Mouse (Mus musculus) heart, embryonic 11.5 days (tissue): ENCODE data around the gene Pard3. TPM values are rescaled to one million over a fixed set of nuclear protein-coding genes. Genes with fewer than 3 reads are reported as not detected.

Experiments used
- ATAC-seq: fragments of 200-750 bp; cut with Nextera tagmentation; replicated peaks from 2 replicates; pipeline ENCODE4 v1.8.0; 2017; ENCODE audit warnings: moderate library complexity; ENCODE audit not compliant: insufficient number of reproducible peaks, low FRiP score, low TSS enrichment
- H3K27ac ChIP-seq: fragments of 300-500 bp; sonication (generic); 2 replicates; pipeline ENCODE4 v1.5.1; 2014; ENCODE audit warnings: mild to moderate bottlenecking, low read depth, low read length
- H3K27me3 ChIP-seq: fragments of 300-500 bp; sonication (generic); 2 replicates; pipeline ENCODE4 v1.6.1; 2014; ENCODE audit warnings: mild to moderate bottlenecking, low read length, mixed read lengths; ENCODE audit not compliant: control insufficient read depth, insufficient read depth
- H3K36me3 ChIP-seq: fragments of 300-500 bp; sonication (generic); 2 replicates; pipeline ENCODE4 v1.6.1; 2014; ENCODE audit warnings: mild to moderate bottlenecking, low read length, moderate library complexity, mixed read lengths; ENCODE audit not compliant: control insufficient read depth, insufficient read depth
- H3K4me1 ChIP-seq: fragments of 300-500 bp; sonication (generic); 2 replicates; pipeline ENCODE4 v1.6.1; 2014; ENCODE audit warnings: low read length; ENCODE audit not compliant: control insufficient read depth, insufficient read depth
- H3K4me2 ChIP-seq: fragments of 300-500 bp; sonication (generic); 2 replicates; pipeline ENCODE4 v1.6.1; 2014; ENCODE audit warnings: mild to moderate bottlenecking, moderate library complexity
- H3K4me3 ChIP-seq: fragments of 300-500 bp; sonication (generic); 2 replicates; pipeline ENCODE4 v1.5.1; 2014; ENCODE audit warnings: low read depth, low read length
- H3K9ac ChIP-seq: fragments of 300-500 bp; sonication (generic); 2 replicates; pipeline ENCODE4 v1.6.1; 2014; ENCODE audit warnings: mild to moderate bottlenecking, low read depth, low read length, moderate library complexity
- H3K9me3 ChIP-seq: fragments of 300-500 bp; sonication (generic); replicated peaks from 2 replicates; pipeline ENCODE4 v1.6.1; 2016; ENCODE audit warnings: low read length; ENCODE audit not compliant: control insufficient read depth
- WGBS: fragments of 180-500 bp; shearing (Covaris S2); extraction: QIAGEN DNeasy Blood & Tissue Kit; methylation state at CpG from one replicate; pipeline ENCODE4 v1.1.7; 2014; ENCODE audit not compliant: insufficient replicate concordance; 5-methylcytosine and 5-hydroxymethylcytosine counted together
- polyA plus RNA-seq: library from polyadenylated mRNA; unstranded; fragments of >200 nt; fragmentation: Nextera tagmentation; extraction: Ambion mirVana; gene quantifications from 2 replicates; pipeline ENCODE4 v1.2.1, GENCODE M21; 2014

Pard3 gene
- polyA plus RNA-seq, result 23.3 and 24.0 TPM in 2 replicates

DNA sequence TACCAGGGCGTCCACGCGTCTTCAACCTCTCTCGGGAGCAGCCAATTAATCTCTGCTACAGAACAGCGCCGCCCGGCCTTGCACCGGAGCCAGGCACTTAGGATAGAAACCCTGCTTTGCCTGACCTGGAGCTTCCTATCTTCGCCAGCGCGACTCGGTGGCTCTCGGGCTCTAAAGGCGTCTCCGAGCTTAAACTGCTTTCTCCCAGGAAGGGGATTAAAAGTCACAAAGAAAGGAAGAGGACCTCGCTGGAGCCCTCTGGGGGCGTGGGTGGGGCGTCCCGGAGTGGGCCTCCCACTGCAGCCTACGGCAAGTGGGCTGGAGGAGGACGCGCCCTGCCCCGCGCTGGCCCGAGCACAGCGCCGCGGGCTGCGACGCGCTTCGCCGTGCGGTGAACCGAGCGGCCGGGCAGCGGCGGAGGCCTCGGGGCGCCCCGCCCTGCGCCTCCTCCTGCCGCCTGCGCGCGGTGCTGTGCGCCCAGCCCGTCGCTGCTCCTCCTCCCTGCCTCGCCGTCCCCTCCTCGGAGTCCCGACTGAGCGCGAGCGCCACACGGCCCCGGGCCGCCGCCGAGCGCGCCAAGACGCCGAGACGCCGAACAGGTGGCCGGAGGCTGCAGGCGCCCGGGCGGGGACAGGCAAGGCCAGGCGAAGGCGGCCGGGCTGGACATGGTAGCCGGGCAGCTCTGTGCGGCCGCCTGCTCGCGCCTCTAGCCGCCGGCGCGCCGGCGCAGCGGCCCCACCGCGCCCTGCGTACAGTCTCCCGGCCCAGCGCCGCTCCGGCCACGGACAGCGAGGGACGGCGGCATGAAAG, at the start of gene Pard3:
Pard3 (plus strand) TSS at position 343 of the 810 bp plus-strand sequence.
- ATAC-seq, result peak; percentile 85
- Histone ChIP-seq H3K4me1 (peaks cover 31% of the 10 kb centered on the region), H3K36me3 (no peaks in the 10 kb centered on the region), H3K4me3 (peak within 1 kb of the TSS; percentile 83), H3K9ac (peak within 1 kb of the TSS; percentile 96), H3K27ac (peak within 1 kb of the TSS; percentile 97), H3K27me3 (no peaks in the 10 kb centered on the region), H3K9me3 (no peaks in the 10 kb centered on the region), H3K4me2 (peak within 1 kb of the TSS; percentile 69)
- WGBS, result under 1% methylated on average over 71 of the region's 98 CpGs

DNA sequence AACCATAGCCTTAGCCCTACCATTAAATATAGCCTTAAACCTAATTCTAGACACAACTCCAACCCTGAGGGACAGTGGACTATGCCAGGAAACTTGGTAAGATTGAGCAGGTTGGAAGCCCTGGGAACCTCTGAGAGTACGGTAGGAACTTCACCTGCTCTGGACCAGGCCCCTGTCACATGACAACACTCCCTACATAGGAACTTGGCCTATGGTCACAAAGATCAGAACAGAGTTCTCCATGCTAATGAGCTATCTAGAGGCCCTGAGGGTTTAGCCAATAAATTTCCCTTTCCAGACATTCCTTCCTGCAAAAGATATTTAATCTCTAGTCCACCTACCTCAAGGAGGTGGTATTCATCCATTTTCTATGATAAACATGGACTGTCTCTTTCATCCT, 41.9 kb upstream of the Pard3 start:
- Histone ChIP-seq H3K27me3 (no peaks in the 10 kb centered on the region), H3K9me3 (peaks cover 5% of the 10 kb centered on the region; the same call in 1 of the 2 replicates), H3K4me1 (no peaks in the 10 kb centered on the region), H3K4me3 (no peak overlapping the region), H3K4me2 (no peak overlapping the region), H3K36me3 (no peaks in the 10 kb centered on the region), H3K27ac (no peak overlapping the region), H3K9ac (no peak overlapping the region)
- no peak for ATAC-seq
- WGBS, result 77% methylated on average over 1 of the region's 1 CpGs

DNA sequence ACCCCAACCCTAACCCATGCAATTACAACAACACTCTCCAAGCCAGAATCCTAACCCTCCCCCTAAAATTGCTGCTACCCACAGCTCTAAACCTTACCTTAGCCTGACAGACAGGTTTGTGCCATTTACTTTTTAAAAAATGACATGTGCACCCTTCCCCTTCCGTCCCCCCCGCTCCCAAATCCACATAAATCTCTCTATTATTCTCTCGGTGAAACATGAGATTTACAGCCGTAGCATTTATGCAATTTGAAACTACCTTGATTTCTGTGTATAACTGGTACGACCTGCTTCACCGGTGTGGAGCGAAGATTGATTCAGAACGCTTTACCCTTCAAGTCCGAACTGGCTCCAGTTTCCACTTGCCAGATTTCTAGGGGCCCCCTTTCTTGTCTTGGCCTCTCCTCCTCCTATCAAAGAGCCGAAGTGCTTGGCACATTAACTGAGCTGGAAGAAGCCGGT, 38.4 kb upstream of the Pard3 start:
- Histone ChIP-seq H3K36me3 (no peaks in the 10 kb centered on the region), H3K9me3 (no peaks in the 10 kb centered on the region), H3K4me2 (no peak overlapping the region), H3K27ac (no peak overlapping the region), H3K27me3 (no peaks in the 10 kb centered on the region), H3K9ac (no peak overlapping the region), H3K4me1 (no peaks in the 10 kb centered on the region), H3K4me3 (no peak overlapping the region)
- 67% methylated on average over 11 of the region's 11 CpGs for WGBS
- ATAC-seq, result no peak

DNA sequence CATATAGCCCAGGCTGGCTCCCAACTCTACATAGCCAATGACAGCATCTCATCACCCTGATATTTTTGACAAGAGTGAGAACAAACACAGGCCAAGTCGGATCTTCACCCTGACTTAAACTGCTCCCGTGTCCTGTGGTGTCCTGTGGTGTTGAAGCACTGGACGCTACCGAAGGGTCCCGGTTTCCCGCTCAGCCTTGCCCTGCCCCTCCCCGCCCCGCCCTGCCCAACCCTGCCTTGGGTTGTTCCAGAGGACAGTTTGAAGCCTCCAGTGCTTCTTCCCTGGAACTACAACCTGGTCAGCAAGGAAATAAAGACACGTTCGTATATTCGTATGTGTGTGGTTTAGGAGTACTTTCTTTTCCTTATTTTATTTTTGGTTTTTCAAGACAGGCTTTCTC, 37.9 kb upstream of the Pard3 start:
- Histone ChIP-seq H3K27me3 (no peaks in the 10 kb centered on the region), H3K4me2 (no peak overlapping the region), H3K9ac (no peak overlapping the region), H3K27ac (no peak overlapping the region), H3K36me3 (no peaks in the 10 kb centered on the region), H3K4me1 (no peaks in the 10 kb centered on the region), H3K9me3 (no peaks in the 10 kb centered on the region), H3K4me3 (no peak overlapping the region)
- WGBS, result 48% methylated on average over 11 of the region's 11 CpGs
- ATAC-seq, result no peak

DNA sequence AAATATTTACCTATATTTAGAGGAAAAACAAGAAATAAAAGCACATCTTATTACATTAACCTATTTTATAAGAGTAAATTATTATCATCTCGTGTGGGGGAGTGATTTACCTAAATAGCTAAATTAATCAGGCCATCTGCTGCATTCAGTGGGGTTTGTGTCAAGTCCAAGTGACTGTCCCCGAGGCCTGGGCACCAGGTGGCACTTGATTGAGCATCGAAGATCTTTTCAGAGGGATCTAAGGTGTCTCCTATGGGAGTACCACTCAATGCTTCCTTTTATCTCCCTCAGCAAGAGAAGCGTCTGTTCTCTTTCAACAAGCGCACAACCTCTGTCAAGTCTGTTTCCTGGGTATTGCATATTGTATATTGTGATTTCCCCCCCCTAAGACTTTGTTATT, 32.2 kb upstream of the Pard3 start:
- WGBS, result 61% methylated on average over 5 of the region's 5 CpGs
- H3K4me2 ChIP-seq, result no peak overlapping the region
- H3K9me3 ChIP-seq, result no peaks in the 10 kb centered on the region
- H3K4me3 ChIP-seq, result no peak overlapping the region
- H3K4me1 ChIP-seq, result no peaks in the 10 kb centered on the region
- no peak overlapping the region for H3K9ac ChIP-seq
- no peaks in the 10 kb centered on the region for H3K36me3 ChIP-seq
- H3K27ac ChIP-seq, result no peak overlapping the region
- H3K27me3 ChIP-seq, result no peaks in the 10 kb centered on the region
- ATAC-seq, result no peak

DNA sequence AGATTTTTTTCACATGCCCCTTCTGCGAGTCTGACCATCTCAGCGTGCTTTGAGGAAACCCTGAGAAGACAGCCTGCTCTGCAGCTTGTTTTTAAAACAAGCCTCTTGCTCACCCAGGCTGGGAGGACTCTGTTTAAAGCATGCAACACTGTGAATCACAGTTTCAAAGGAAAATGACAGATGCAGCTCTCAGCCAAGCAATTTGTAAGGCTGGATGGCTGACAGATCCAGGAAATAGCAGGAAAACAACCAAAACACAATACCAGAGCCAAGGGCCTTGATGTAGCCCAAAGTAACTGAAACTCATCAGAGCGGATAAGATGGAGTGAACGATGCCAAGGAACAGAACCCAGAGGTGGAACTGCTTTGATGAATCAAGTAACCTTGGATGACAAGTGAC, 24.8 kb upstream of the Pard3 start:
- no peak overlapping the region for H3K4me3 ChIP-seq
- no peaks in the 10 kb centered on the region for H3K4me1 ChIP-seq
- WGBS, result 50% methylated on average over 4 of the region's 4 CpGs
- H3K4me2 ChIP-seq, result no peak overlapping the region
- no peak overlapping the region for H3K27ac ChIP-seq
- H3K27me3 ChIP-seq, result no peaks in the 10 kb centered on the region
- no peaks in the 10 kb centered on the region for H3K36me3 ChIP-seq
- no peak for ATAC-seq
- H3K9me3 ChIP-seq, result no peaks in the 10 kb centered on the region
- no peak overlapping the region for H3K9ac ChIP-seq

DNA sequence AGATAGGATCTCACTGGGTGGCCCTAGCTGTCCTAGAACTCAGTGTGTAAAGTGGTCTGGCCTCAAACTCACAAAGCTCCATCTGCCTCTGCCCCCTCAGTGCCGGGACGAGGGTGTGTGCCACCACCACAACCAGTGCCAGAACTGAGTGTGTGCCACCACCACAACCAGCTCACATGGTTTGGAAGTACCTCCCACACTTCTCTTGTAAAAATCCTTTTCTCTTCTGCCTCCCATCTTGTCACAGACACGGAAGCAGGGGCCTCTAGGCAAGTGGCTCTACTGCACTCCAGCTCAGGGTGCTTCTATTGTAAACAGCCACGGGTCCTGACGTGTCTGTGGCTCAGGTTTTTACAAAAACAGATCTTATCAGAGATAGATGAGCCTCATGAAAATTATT, 13.7 kb upstream of the Pard3 start:
- no peak overlapping the region for H3K4me3 ChIP-seq
- H3K4me2 ChIP-seq, result no peak overlapping the region
- no peak overlapping the region for H3K9ac ChIP-seq
- H3K9me3 ChIP-seq, result no peaks in the 10 kb centered on the region
- H3K27me3 ChIP-seq, result no peaks in the 10 kb centered on the region
- H3K4me1 ChIP-seq, result peaks cover 17% of the 10 kb centered on the region
- 64% methylated on average over 5 of the region's 5 CpGs for WGBS
- no peak for ATAC-seq
- H3K27ac ChIP-seq, result no peak overlapping the region
- H3K36me3 ChIP-seq, result no peaks in the 10 kb centered on the region

DNA sequence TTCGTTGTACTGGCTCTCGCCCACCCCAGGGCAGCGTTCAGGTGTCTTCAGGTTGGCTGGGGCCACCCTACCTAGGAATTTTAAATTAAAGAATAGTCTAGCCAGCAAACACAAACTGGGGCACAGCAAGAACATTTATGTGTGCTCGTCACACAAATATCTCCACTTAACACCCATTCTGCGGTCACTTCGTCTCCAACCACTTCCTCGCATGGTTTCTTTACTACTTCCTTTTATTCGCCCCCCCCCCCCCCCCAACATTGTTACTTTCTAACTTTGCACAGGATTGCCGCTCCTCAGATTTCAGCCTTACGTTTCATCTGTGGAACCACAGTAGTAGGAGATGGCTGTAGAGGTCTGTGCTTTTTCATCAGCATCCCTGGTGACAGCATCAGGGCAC, 11.6 kb upstream of the Pard3 start:
- 52% methylated on average over 10 of the region's 10 CpGs for WGBS
- Histone ChIP-seq H3K4me3 (no peak overlapping the region), H3K9me3 (no peaks in the 10 kb centered on the region), H3K27me3 (no peaks in the 10 kb centered on the region), H3K4me1 (peaks cover 17% of the 10 kb centered on the region), H3K27ac (no peak overlapping the region), H3K36me3 (no peaks in the 10 kb centered on the region), H3K4me2 (peak overlapping the region; percentile 35), H3K9ac (no peak overlapping the region)
- ATAC-seq, result no peak

DNA sequence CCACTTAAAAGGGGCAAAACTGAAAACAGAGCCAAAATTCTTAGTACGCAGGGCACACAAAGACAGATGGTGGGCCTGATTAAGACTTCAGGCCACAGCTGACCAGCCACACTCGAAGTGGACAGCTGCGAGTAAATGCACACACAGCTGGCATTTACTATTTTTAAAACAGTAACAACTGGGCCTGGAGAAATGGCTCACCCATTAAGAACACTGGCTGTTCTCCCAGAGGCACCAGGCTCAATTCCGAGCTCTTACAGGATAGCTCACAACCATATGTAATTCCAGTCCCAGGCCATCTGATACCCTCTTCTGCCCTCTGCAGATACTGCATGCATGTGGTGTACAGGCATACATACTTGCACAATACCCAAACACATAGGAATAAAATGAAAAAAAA, 8.6 kb upstream of the Pard3 start:
- Histone ChIP-seq H3K9ac (no peak overlapping the region), H3K4me1 (peaks cover 14% of the 10 kb centered on the region), H3K27ac (no peak overlapping the region), H3K27me3 (no peaks in the 10 kb centered on the region), H3K4me2 (no peak overlapping the region), H3K4me3 (no peak overlapping the region), H3K9me3 (no peaks in the 10 kb centered on the region), H3K36me3 (no peaks in the 10 kb centered on the region)
- no peak for ATAC-seq
- 63% methylated on average over 4 of the region's 4 CpGs for WGBS
